Mouse (Mus musculus): Measurements from ENCODE around the gene Txndc2.

DNA sequence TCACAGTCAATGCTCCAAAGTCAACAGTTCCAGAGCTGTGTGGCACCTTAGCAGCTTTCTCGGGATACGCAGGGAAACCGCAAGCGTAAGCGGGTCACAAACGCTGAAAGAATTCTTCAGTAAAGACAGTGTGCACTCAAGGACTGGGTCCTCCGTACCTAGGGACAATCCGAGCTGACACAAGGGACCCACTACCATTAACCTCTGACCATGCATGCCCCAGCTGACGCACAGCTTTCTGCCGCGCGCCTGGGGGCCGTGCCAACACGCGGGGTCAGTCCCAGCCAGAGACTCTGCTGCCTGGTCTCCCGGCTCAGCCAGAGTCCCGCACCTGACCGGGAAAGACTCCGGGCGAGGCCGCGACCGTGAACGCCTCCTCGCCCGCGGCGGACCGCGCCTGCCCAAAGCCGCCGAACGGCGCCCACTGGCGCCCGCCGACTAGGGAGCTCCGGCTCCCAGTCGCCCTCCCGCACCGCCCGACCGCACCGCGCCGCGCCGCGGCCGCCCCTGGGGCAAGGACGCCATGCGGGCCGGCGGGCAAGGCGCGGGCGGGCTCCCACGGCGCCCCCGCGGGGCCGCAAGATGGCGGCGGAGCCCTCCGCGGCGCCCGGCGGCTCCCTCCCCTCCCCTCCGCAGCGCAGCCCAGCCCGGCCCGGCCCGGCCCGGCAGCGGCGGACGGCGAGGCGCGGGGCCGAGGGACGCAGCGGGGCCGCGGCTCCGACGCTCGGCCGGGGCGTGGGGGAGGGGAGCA is 29.4 kb downstream of the Txndc2 start:
- TF ChIP-seq CTCF (IDR thresholded peaks at IDR 0.05; ENCODE audit: borderline replicate concordance, control insufficient read depth, extremely low read depth, insufficient read depth, low read length, poor library complexity), result no peak
- no peak for TF ChIP-seq POLR2A (IDR thresholded peaks at IDR 0.05; ENCODE audit: control insufficient read depth, extremely low read depth, insufficient read depth, low read length, poor library complexity)

All from thymus, adult 2 months (tissue).